Mouse (Mus musculus): Measurements from ENCODE around the gene Cyp2c68. TPM values are rescaled to one million over a fixed set of nuclear protein-coding genes. Genes with fewer than 3 reads are reported as not detected.

Gene Cyp2c68
- polyA plus RNA-seq, 1 experiment from 2014 or later: not detected

Other genes starting within 250 kb of the Cyp2c68 start
- not detected in 2 replicates for gene Cyp2c39, start 230.2 kb downstream of the Cyp2c68 start, polyA plus RNA-seq (2014; fragmentation: Nextera tagmentation; extraction: Ambion mirVana)
- gene Cyp2c67, start 92.0 kb downstream of the Cyp2c68 start, polyA plus RNA-seq (2014; fragmentation: Nextera tagmentation; extraction: Ambion mirVana): not detected in 2 replicates
- not detected in 2 replicates for gene Cyp2c40, start 71.8 kb upstream of the Cyp2c68 start, polyA plus RNA-seq (2014; fragmentation: Nextera tagmentation; extraction: Ambion mirVana)
- not detected in 2 replicates for gene Cyp2c69, start 145.7 kb upstream of the Cyp2c68 start, polyA plus RNA-seq (2014; fragmentation: Nextera tagmentation; extraction: Ambion mirVana)

Measured in midbrain, embryonic 11.5 days (tissue).